Mouse (Mus musculus) MEL (cell line): Measurements from ENCODE around the gene Dmpk. TPM values are rescaled to one million over a fixed set of nuclear protein-coding genes. Genes with fewer than 3 reads are reported as not detected.

Experiments used
- DNase-seq: peaks from one replicate; pipeline ENCODE4 v3.0.0; 2011; ENCODE audit warnings: low read depth, low spot score
- H3K27ac ChIP-seq: 2 replicates; pipeline ENCODE4 v1.5.1; 2012; ENCODE audit warnings: low read depth, mild to moderate bottlenecking, control low read depth, low read length, moderate library complexity; ENCODE audit not compliant: control insufficient read depth
- H3K27me3 ChIP-seq, 2 experiments: fragments of 150-350 bp in 1 of 2; sonication (generic) in 1 of 2; 2 replicates each; pipeline ENCODE4 v1.6.1; 2012; ENCODE audit warnings: low read length in 2 of 2, mild to moderate bottlenecking in 2 of 2, improper control_type of control experiment in 1 of 2, moderate library complexity in 1 of 2; ENCODE audit not compliant: insufficient read depth in 2 of 2, control insufficient read depth in 1 of 2
- H3K36me3 ChIP-seq, 2 experiments: 2 replicates each; pipeline ENCODE4 v1.6.1; 2012 to 2014; ENCODE audit warnings: low read length in 2 of 2, improper control_type of control experiment in 1 of 2, inconsistent platforms in 1 of 2, mild to moderate bottlenecking in 1 of 2; ENCODE audit not compliant: insufficient read depth in 2 of 2, control insufficient read depth in 1 of 2
- H3K4me1 ChIP-seq, 2 experiments: fragments of 150-350 bp in 1 of 2; sonication (generic) in 1 of 2; 2 replicates each; pipeline ENCODE4 v1.6.1; 2012; ENCODE audit warnings: low read length in 2 of 2, improper control_type of control experiment in 1 of 2, mild to moderate bottlenecking in 1 of 2; ENCODE audit not compliant: insufficient read depth in 2 of 2, control insufficient read depth in 1 of 2
- H3K4me3 ChIP-seq, 2 experiments: fragments of 150-350 bp in 1 of 2; sonication (generic) in 1 of 2; 2 replicates each; pipeline ENCODE4 v1.5.1; 2012; ENCODE audit warnings: low read depth in 2 of 2, low read length in 2 of 2, mild to moderate bottlenecking in 2 of 2, moderate library complexity in 2 of 2, control low read depth in 1 of 2, improper control_type of control experiment in 1 of 2; ENCODE audit not compliant: control insufficient read depth in 1 of 2, insufficient read depth in 1 of 2
- H3K79me2 ChIP-seq: 2 replicates; pipeline ENCODE4 v1.6.1; 2012; ENCODE audit warnings: mild to moderate bottlenecking, low read length, moderate library complexity; ENCODE audit not compliant: control insufficient read depth, poor library complexity, insufficient read depth
- H3K9ac ChIP-seq: 2 replicates; pipeline ENCODE4 v1.6.1; 2012; ENCODE audit warnings: low read depth, mild to moderate bottlenecking, control low read depth, low read length, moderate library complexity; ENCODE audit not compliant: control insufficient read depth, poor library complexity, severe bottlenecking
- H3K9me3 ChIP-seq: fragments of 150-350 bp; sonication (generic); replicated peaks from 2 replicates; pipeline ENCODE4 v1.6.1; 2012; ENCODE audit warnings: mild to moderate bottlenecking, low read length, improper control_type of control experiment, moderate library complexity; ENCODE audit not compliant: insufficient read depth
- CHD2 ChIP-seq: IDR thresholded peaks from 2 replicates; pipeline ENCODE4 v1.6.1; 2011; ENCODE audit warnings: low read length, improper control_type of control experiment
- E2F4 ChIP-seq: IDR thresholded peaks from 2 replicates; pipeline ENCODE4 v1.6.1; 2011; ENCODE audit warnings: low read depth, low read length, improper control_type of control experiment, borderline replicate concordance
- ETS1 ChIP-seq: IDR thresholded peaks from 2 replicates; pipeline ENCODE4 v1.6.1; 2012; ENCODE audit warnings: low read depth, mild to moderate bottlenecking, inconsistent platforms, low read length, improper control_type of control experiment, moderate library complexity
- GABPA ChIP-seq: IDR thresholded peaks from 2 replicates; pipeline ENCODE4 v1.6.1; 2012; ENCODE audit warnings: low read depth, mild to moderate bottlenecking, inconsistent platforms, low read length, improper control_type of control experiment, moderate library complexity
- MAX ChIP-seq: IDR thresholded peaks from 2 replicates; pipeline ENCODE4 v1.6.1; 2011; ENCODE audit warnings: low read length, improper control_type of control experiment
- MAZ ChIP-seq: IDR thresholded peaks from 2 replicates; pipeline ENCODE4 v1.6.1; 2012; ENCODE audit warnings: low read depth, mild to moderate bottlenecking, inconsistent platforms, low read length, improper control_type of control experiment
- MEF2A ChIP-seq: IDR thresholded peaks from 2 replicates; pipeline ENCODE4 v1.6.1; 2014; ENCODE audit warnings: low read depth, mild to moderate bottlenecking, inconsistent platforms, low read length, improper control_type of control experiment; ENCODE audit not compliant: poor library complexity, insufficient replicate concordance, severe bottlenecking; ENCODE audit errors: extremely low read depth
- MXI1 ChIP-seq: IDR thresholded peaks from 2 replicates; pipeline ENCODE4 v1.6.1; 2011; ENCODE audit warnings: mild to moderate bottlenecking, low read depth, low read length, improper control_type of control experiment
- MYC ChIP-seq: IDR thresholded peaks from 2 replicates; pipeline ENCODE4 v1.6.1; 2011; ENCODE audit warnings: low read depth, mild to moderate bottlenecking, low read length, improper control_type of control experiment, moderate library complexity
- NELFE ChIP-seq: IDR thresholded peaks from 2 replicates; pipeline ENCODE4 v1.6.1; 2011; ENCODE audit warnings: low read depth, low read length, improper control_type of control experiment
- NRF1 ChIP-seq: IDR thresholded peaks from 2 replicates; pipeline ENCODE4 v1.6.1; 2014; ENCODE audit warnings: low read depth, mild to moderate bottlenecking, inconsistent platforms, low read length, improper control_type of control experiment, moderate library complexity; ENCODE audit not compliant: poor library complexity, insufficient read depth, severe bottlenecking
- POLR2A ChIP-seq, 2 experiments: IDR thresholded peaks; 2 replicates each; pipeline ENCODE4 v1.6.1; 2011 to 2012; ENCODE audit warnings: low read length in 2 of 2, mild to moderate bottlenecking in 2 of 2, control low read depth in 1 of 2, improper control_type of control experiment in 1 of 2, low read depth in 1 of 2, moderate library complexity in 1 of 2; ENCODE audit not compliant: control insufficient read depth in 1 of 2, insufficient read depth in 1 of 2, poor library complexity in 1 of 2
- POLR2AphosphoS2 ChIP-seq: IDR thresholded peaks from 2 replicates; pipeline ENCODE4 v1.6.1; 2011; ENCODE audit warnings: low read length, improper control_type of control experiment
- RCOR1 ChIP-seq: IDR thresholded peaks from 2 replicates; pipeline ENCODE4 v1.6.1; 2012; ENCODE audit warnings: low read depth, mild to moderate bottlenecking, inconsistent platforms, low read length, improper control_type of control experiment
- SIN3A ChIP-seq: IDR thresholded peaks from 2 replicates; pipeline ENCODE4 v1.6.1; 2012; ENCODE audit warnings: low read length, improper control_type of control experiment, inconsistent platforms
- TAL1 ChIP-seq: IDR thresholded peaks from 2 replicates; pipeline ENCODE4 v1.6.1; 2012; ENCODE audit warnings: mild to moderate bottlenecking, inconsistent platforms, low read length, moderate library complexity, mixed read lengths
- TCF12 ChIP-seq: IDR thresholded peaks from 2 replicates; pipeline ENCODE4 v1.6.1; 2014; ENCODE audit warnings: low read depth, mild to moderate bottlenecking, inconsistent platforms, low read length, improper control_type of control experiment, moderate library complexity
- USF1 ChIP-seq: IDR thresholded peaks from 2 replicates; pipeline ENCODE4 v1.6.1; 2014; ENCODE audit warnings: low read depth, mild to moderate bottlenecking, inconsistent platforms, low read length, improper control_type of control experiment, moderate library complexity
- ZC3H11A ChIP-seq: IDR thresholded peaks from 2 replicates; pipeline ENCODE4 v1.6.1; 2012; ENCODE audit warnings: low read depth, mild to moderate bottlenecking, inconsistent platforms, low read length, improper control_type of control experiment
- ZMIZ1 ChIP-seq: IDR thresholded peaks from 2 replicates; pipeline ENCODE4 v1.6.1; 2012; ENCODE audit warnings: low read depth, mild to moderate bottlenecking, inconsistent platforms, low read length, improper control_type of control experiment, moderate library complexity
- polyA plus RNA-seq, 2 experiments: library from polyadenylated mRNA; stranded (reverse) in 1 of 2; unstranded in 1 of 2; fragments of >175 nt in 1 of 2; fragments of >200 nt in 1 of 2; gene quantifications; 2 replicates each; pipeline versions ENCODE4 v1.2.1 to v1.2.4; 2012; ENCODE audit warnings: low replicate concordance in 2 of 2, low read depth in 1 of 2; ENCODE audit not compliant: insufficient read length in 2 of 2, insufficient read depth in 1 of 2, missing spikeins in 1 of 2
- total RNA-seq: library from RNA; depleted of rRNA; stranded (reverse); fragments of 300-350 nt; gene quantifications from 2 replicates; pipeline ENCODE4 v1.2.3, GENCODE M21; 2012

Dmpk gene
- total and polyA plus RNA-seq, 3 experiments, result 5.4 to 29.3 TPM; not detected in 1

- peaks cover 0 to 9% of the 10 kb centered on the region in 2 experiments; a peak in 3 of 4 replicates for H3K4me1 ChIP-seq
- DNase-seq, result peak; percentile 69
- no peaks in the 10 kb centered on the region for H3K36me3 ChIP-seq
- peaks cover 8% of the 10 kb centered on the region; the same call in 1 of the 2 replicates for H3K79me2 ChIP-seq
- no peaks in the 10 kb centered on the region for H3K27me3 ChIP-seq
- H3K4me3 ChIP-seq, result peak overlapping the region; percentile 56 to 72
- TF ChIP-seq USF1 (no peak), NRF1 (peak; percentile 59; the same call in 1 of the 2 replicates), CHD2 (no peak), ETS1 (no peak), GABPA (no peak), TAL1 (no peak), E2F4 (no peak), ZC3H11A (no peak), MYC (no peak), POLR2A (IDR thresholded peaks at IDR 0.05; ENCODE audit: control insufficient read depth in 1 of 2, insufficient read depth in 1 of 2, low read depth in 1 of 2, low read length in 2 of 2, poor library complexity in 1 of 2) (peak in 1 of 2 experiments; percentile 51; a peak in 1 of 4 replicates), MEF2A (no peak), SIN3A (no peak), MAX (no peak), MXI1 (peak; percentile 47), ZMIZ1 (no peak), NELFE (peak; percentile 40; the same call in 1 of the 2 replicates), TCF12 (0 out of 2 replicates have a peak, but pooled peaks have one; percentile 2), MAZ (no peak), POLR2AphosphoS2 (no peak)
- H3K27ac ChIP-seq, result peak overlapping the region; percentile 57
- peak overlapping the region; percentile 94 for H3K9ac ChIP-seq
- no peaks in the 10 kb centered on the region for H3K9me3 ChIP-seq
Observed at GRCm38 (mm10) chr7:19094826-19095750, 11.4 kb downstream of the Dmpk start.

GRCm38 (mm10) chr7:19095751-19096110, 12.1 kb downstream of the Dmpk start:
- Histone ChIP-seq H3K27ac (no peak overlapping the region), H3K4me1 (peaks cover 0 to 9% of the 10 kb centered on the region in 2 experiments; a peak in 3 of 4 replicates), H3K4me3 (peak overlapping the region; percentile 56 to 72), H3K79me2 (peaks cover 8% of the 10 kb centered on the region; the same call in 1 of the 2 replicates), H3K27me3 (no peaks in the 10 kb centered on the region), H3K36me3 (no peaks in the 10 kb centered on the region), H3K9me3 (no peaks in the 10 kb centered on the region), H3K9ac (peak overlapping the region; percentile 94)
- peak; percentile 73 for DNase-seq
- TF ChIP-seq SIN3A (peak; percentile 72), RCOR1 (no peak)
